Mouse (Mus musculus) urinary bladder, postnatal 25 days (tissue): Measurements from ENCODE around the gene Pum2.
"Not testable (repeated sequence)": the region's sequence is repeated elsewhere in the genome, so short reads cannot be mapped to it uniquely, and the experiment has no call there.

ENCODE experiments used
- DNase-seq: peaks from one replicate; pipeline ENCODE4 v3.0.0; 2022; ENCODE audit warnings: low spot score

Gene Pum2

GRCm38 (mm10) chr12:8669421-8669820, 4.5 kb upstream of the Pum2 start:
- DNase-seq = no peak

GRCm38 (mm10) chr12:8669846-8670245, 4.1 kb upstream of the Pum2 start:
- DNase-seq = no peak

DNA sequence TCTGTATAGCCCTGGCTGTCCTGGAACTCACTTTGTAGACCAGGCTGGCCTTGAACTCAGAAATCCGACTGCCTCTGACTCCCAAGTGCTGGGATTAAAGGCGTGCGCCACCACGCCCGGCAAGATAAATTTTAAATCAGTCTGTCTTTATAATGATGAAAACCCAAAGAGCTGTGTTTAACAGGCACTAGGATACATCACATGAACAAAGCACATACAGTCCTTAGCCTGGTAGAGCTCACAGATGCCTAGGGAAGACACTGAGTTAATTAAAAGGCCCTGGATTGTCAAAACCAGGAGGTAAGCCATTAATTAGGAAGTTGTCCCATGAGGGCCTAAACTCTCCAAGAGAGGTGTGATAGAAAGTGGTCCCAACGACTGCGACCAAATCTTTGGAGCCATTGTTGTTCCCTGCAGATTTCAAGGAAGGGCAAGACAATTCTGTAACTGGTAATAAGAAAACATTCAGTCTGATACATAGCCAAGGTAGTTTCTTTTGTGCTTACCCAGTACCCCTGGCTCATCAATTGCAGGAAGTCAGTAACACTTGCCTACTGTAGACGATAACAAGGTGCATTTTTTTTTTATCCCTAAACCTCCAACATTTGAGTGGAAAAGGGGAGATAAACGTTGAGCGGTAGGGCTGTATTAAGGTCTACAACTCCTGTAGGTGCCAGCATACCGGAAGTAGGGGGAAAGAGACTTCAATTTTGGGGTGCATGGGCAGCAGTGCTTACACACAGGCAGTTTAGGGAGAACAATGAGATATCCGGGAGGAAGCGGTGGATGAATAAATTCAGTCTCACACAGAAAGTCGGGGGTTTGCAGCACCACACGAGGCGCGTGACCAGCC, 587 bp upstream of the Pum2 start:
- no peak for DNase-seq

DNA sequence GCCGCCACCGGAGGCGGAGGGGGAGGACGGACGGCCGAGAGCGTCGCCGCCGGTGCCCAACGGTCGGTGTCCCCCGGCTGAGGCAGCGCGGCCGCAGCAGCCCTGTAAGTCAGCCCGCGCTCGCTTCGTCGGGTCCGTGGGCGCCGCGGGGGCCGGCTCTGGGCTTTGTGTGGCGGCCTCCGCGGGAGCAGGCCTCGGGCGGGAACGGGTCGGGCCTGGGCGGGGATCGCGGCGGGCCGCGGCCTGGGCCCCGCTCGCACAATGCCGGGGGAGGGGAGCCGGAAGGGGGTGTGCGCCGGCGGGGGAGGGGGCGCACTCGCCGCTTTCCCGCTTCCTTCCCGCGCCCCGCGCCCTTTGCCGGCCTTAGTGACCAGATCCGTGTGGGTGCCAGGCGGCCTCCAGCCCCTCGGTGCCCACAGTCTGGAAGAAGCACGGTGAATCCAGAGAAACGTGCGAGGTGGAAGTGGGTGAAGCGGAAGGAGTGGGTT, 487 bp downstream of the Pum2 start:
- peak; percentile 44 for DNase-seq

- DNase-seq = no peak
Measured at GRCm38 (mm10) chr12:8674891-8675341, 982 bp downstream of the Pum2 start.

GRCm38 (mm10) chr12:8675361-8675760, 1.4 kb downstream of the Pum2 start:
- no peak for DNase-seq

- DNase-seq = no peak
Measured at GRCm38 (mm10) chr12:8676341-8676740, 2.4 kb downstream of the Pum2 start.

GRCm38 (mm10) chr12:8677926-8678325, 4.0 kb downstream of the Pum2 start:
- DNase-seq = no peak

DNA sequence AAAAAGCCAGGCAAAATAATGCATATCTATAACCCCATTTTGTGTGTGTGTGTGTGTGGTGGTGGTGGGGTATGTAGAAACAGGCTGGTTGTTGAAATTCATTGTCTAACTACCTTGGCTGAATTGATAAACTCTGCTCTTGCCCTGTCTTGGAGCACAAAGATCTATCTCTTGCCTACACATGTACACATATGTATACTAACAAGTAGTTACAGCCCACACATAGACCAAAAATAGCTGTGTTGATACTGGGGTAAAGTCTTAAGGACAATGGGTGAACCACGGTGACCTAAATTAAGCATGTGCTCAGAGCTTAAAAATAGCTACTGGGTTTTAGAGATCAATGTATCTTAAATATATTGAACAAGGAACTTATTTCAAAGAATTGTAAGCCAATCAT, 10.3 kb downstream of the Pum2 start:
- no peak for DNase-seq

DNA sequence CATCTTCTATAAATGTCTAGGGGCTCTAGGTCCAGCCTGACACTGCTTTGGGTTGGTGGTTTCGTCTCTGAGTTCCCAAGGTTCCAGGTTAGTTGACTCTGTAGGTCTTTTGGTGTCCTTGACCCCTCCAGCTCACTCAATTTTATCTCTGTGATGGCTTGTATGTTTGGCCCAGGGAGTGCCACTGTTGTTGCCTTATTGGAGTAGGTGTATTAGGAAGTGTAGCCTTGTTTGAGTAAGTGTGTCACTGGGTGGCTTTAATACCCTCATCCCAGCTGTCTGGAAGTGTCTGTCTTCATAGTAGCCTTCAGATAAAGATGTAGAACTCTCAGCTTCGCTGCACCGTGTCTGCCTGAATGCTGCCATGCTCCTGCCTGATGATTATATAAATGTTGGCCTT, 11.1 kb downstream of the Pum2 start:
- no peak for DNase-seq

DNA sequence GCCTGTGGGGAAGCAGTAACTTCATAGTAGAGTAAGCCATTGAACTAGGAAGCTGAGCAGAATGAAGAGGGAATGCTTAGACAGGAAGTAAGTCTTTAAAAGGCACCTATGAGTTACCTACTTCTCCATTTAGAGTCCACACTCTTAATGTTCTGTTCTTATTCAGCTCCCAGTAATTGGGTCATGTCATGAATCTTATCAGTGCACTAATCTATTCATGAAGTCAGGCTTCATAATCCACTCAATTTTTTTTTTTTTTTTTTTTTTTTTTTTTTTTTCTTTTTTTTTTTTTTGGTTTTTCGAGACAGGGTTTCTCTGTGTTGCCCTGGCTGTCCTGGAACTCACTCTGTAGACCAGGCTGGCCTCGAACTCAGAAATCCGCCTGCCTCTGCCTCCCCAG, 15.9 kb downstream of the Pum2 start:
- DNase-seq = not testable (repeated sequence)

DNA sequence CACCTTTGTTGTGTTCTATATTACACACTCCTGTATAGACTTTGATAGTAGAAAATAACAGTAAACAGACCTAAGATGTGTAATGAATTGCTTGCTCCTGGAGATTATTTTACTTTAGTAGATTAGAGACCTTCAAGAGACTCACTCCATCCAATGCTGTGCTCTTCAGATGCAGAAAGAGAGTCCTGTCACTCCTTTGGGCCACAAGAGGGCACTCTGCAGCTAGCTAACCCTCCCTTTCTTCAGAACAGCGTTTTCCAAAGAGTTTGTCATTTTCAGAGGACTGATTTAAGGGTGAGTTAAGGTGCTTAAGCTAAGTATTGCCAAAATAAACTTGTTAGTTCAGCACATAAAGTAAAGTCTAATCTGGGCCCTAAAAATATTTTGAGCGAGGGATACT, 25.0 kb downstream of the Pum2 start:
- peak; percentile 16 for DNase-seq

DNA sequence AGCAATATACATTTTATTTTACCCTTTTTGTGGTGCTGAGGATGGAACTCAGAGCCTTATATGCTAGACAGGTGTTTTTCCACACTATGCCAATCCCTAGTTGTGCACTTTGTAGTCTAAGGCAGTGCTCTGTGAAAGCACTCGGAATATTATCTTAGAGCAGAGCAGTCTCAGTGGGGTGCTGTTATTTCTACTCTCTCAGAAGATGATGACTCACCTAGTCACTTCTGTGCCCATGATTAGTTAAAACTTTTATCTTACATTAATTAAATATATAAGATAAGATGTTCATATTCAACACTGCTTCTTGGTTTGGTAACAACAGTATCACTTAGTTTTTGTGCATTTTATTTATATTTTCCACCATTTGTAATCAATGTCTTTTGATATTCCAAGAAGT, 30.1 kb downstream of the Pum2 start:
- no peak for DNase-seq

- no peak for DNase-seq
Measured at GRCm38 (mm10) chr12:8708876-8709275, 34.9 kb downstream of the Pum2 start.

- no peak for DNase-seq
Measured at GRCm38 (mm10) chr12:8712665-8713064, 38.7 kb downstream of the Pum2 start.

DNA sequence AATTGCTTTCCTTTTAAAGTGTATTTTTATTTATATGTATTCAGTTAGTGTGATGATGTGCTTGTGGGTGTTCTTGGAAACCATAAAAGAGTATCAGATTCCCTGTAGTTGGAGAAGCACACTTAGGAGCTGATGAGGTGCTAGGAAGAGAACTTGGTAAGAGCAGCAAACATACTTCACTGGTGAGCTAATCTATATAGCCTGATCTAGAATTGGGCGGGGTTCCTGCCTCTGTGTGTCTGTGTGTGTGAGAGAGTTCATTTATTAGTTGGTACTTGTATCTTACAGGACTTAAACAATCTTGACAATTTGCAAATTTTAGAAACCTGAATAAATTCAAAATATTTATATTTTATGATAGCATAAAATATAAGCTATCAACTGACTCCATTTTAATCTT, 42.2 kb downstream of the Pum2 start:
- DNase-seq = no peak

GRCm38 (mm10) chr12:8726890-8727289, 53.0 kb downstream of the Pum2 start:
- DNase-seq = no peak

DNA sequence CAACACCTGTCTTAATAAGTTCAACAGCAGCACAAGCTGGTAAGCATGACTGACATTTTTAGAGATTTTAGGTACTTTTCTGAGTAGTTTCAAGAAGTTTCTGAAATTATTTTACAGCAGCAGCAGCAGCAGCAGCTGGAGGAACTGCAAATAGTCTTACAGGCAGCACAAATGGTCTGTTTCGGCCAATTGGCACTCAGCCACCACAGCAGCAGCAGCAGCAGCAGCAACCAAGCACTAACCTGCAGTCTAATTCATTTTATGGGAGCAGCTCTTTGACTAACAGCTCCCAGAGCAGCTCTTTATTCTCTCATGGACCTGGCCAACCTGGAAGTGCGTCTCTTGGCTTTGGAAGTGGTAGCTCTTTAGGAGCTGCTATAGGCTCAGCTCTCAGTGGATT, 54.8 kb downstream of the Pum2 start:
- no peak for DNase-seq

- no peak for DNase-seq
Measured at GRCm38 (mm10) chr12:8753654-8754053, 79.7 kb downstream of the Pum2 start.

- no peak for DNase-seq
Measured at GRCm38 (mm10) chr12:8754116-8754515, 80.2 kb downstream of the Pum2 start.

GRCm38 (mm10) chr12:8758029-8758428, 84.1 kb downstream of the Pum2 start:
- no peak for DNase-seq

- no peak for DNase-seq
Measured at GRCm38 (mm10) chr12:8759115-8759514, 85.2 kb downstream of the Pum2 start.

GRCm38 (mm10) chr12:8759779-8760178, 85.8 kb downstream of the Pum2 start:
- DNase-seq = no peak

DNA sequence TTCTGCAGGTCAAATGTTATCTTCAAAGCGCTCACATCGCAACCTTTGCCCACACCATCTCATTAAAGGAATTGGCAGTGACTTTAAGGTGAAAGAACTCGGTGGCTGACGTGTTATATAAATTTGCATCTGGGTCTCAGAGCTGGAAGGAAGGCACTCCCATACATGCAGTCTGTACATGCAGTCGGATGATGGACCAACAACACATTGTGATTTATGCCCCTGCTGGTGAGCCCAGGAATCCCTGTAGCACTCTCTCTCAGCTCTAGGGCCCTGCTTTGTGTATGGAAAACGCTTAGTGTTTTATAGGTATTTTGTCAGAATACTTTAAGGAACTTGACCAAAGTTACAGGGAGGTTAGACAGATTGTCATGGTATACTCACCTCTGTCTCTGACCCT, 86.6 kb downstream of the Pum2 start:
- no peak for DNase-seq
